Mouse (Mus musculus): Measurements from ENCODE around the gene Itprid1.

DNA sequence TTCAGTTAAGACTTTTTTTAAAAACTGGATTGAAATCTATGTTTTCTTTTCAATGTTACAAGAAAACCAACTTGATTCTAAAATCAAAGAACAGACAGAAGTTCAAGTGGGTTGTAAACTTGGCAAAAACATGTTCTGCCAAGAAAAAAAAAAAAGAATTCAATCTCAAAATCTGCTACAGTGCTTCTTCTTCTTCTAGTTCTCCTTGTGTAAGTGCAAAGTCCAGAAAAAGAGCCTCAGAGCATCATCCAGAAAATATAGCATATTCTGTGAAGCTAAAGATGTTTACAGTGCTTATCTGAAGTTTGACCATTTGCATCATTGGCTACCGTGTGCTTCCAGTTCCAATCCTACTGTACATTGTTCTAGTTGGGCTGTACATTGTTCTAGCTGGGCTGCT, 108.0 kb downstream of the Itprid1 start:
- no peak for TF ChIP-seq CTCF (IDR thresholded peaks at IDR 0.05; ENCODE audit: insufficient read depth, low read depth, low read length)
- TF ChIP-seq POLR2A (IDR thresholded peaks at IDR 0.05; ENCODE audit: insufficient read depth, low read depth, low read length), result no peak
